Mouse (Mus musculus): ENCODE measurements at regions not wholly inside any gene's neighbourhood (a gene's known extent, or its start where the extent isn't known, plus 50 kb on each side); places are given as distances from the start of the nearest gene placed in this dataset.

DNA sequence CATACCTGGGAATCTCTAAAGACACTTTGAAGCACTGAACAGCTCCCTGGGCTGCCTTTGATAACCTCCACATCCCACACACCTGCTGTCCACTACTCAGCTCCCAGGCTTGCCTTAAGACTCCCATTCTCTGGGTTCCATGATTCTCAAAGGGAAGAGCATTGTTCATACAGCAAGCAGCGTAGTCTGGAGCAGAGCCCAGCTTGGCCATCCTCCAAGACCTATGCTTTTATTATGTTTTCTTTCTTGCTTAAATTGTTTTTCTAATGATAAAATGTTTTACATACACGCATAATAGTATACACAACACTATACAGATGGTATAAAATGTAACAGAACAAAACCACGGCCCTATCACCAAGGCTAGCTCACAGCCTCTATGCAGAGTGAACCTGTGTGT lies 257.0 kb downstream of the Clic5 start:
- TF ChIP-seq GATA1 (IDR thresholded peaks at IDR 0.05; ENCODE audit: borderline replicate concordance, low read length) = no peak
- TF ChIP-seq FLI1 (IDR thresholded peaks at IDR 0.05; ENCODE audit: low read length) = no peak
